Mouse (Mus musculus): ENCODE data around the gene Sestd1. TPM values are rescaled to one million over a fixed set of nuclear protein-coding genes. Genes with fewer than 3 reads are reported as not detected.
A peak's percentile ranks its signal among the peaks of the same experiment; 100 is the strongest.

Sestd1 gene
- polyA plus RNA-seq, 1 experiment = 2.7 TPM

GRCm38 (mm10) chr2:77249771-77250681, 30.4 kb downstream of the Sestd1 start:
- TF ChIP-seq POLR2A (IDR thresholded peaks at IDR 0.05; ENCODE audit: borderline replicate concordance, control insufficient read depth, low read depth, low read length) (no peak), CTCF (IDR thresholded peaks at IDR 0.05; ENCODE audit: control insufficient read depth, insufficient read depth, low read length) (peak; percentile 52)
- Histone ChIP-seq H3K27ac (ENCODE audit: control insufficient read depth, insufficient read depth, low read depth, low read length, poor library complexity) (no peak overlapping the region), H3K4me3 (replicated peaks; ENCODE audit: control insufficient read depth, low read depth, low read length) (no peak overlapping the region), H3K4me1 (ENCODE audit: control insufficient read depth, insufficient read depth, low read length) (no peaks in the 10 kb centered on the region)
- 50% methylated on average over 8 of the region's 8 CpGs for WGBS

DNA sequence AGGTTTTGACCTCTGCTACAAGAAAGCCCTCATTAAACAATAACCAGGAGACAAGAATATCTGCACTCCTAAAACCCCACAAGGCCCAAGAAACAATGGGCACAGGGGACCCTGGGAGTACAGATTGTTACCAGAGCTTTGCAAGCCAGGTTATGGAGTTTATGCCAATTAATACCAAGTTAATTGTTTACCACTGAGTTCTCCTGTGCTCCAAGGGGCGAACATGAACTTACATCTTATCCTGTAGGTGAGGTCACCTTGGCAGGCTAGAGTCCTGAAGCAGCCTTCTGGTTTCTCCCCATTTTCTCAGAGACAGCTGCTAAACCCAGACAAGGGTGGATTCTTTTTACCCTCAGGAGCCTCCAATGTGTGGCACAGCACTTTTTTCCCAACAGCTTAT, 32.0 kb downstream of the Sestd1 start:
- 67% methylated on average over 1 of the region's 1 CpGs for WGBS

DNA sequence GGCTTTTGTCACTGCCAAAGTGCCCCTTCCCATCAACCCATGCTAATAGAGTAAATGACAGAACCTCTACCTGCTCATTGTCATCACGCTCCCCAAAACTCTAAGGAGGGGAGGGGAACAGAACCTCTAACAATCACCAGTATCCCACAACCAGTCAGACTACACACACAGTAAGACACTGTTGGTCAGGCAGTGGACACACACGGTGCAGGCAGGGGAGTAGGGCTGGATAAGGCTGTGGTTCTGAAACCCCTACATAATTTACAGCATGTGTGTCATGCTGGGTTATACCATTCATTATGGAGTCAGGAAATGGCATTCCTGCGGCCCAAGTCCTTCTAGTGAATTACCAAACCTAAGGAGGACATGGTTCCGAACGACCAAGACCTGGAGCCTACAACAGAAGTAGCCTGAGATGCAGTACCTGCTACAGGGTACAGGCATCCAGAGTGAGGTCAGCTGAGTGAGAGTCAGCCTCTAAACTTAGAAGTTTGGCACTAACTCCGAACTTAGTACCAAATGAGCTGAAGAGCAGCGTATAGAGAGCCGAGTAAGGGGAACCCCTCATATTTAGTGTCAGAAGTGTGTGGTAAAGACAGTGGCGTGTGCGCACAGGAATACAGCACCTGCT, 33.1 kb downstream of the Sestd1 start:
- no peak overlapping the region for H3K27ac ChIP-seq (ENCODE audit: control insufficient read depth, insufficient read depth, low read depth, low read length, poor library complexity)
- H3K4me3 ChIP-seq (replicated peaks; ENCODE audit: control insufficient read depth, low read depth, low read length) = no peak overlapping the region
- no peaks in the 10 kb centered on the region for H3K4me1 ChIP-seq (ENCODE audit: control insufficient read depth, insufficient read depth, low read length)
- 85% methylated on average over 10 of the region's 10 CpGs for WGBS
- TF ChIP-seq POLR2A (IDR thresholded peaks at IDR 0.05; ENCODE audit: borderline replicate concordance, control insufficient read depth, low read depth, low read length) (no peak), CTCF (IDR thresholded peaks at IDR 0.05; ENCODE audit: control insufficient read depth, insufficient read depth, low read length) (no peak)

More for the DNA sequence above, 32.0 kb downstream of the Sestd1 start:
- Histone ChIP-seq H3K4me3 (replicated peaks; ENCODE audit: control insufficient read depth, low read depth, low read length) (no peak overlapping the region), H3K27ac (ENCODE audit: control insufficient read depth, insufficient read depth, low read depth, low read length, poor library complexity) (no peak overlapping the region), H3K4me1 (ENCODE audit: control insufficient read depth, insufficient read depth, low read length) (no peaks in the 10 kb centered on the region)
- TF ChIP-seq CTCF (IDR thresholded peaks at IDR 0.05; ENCODE audit: control insufficient read depth, insufficient read depth, low read length) (no peak), POLR2A (IDR thresholded peaks at IDR 0.05; ENCODE audit: borderline replicate concordance, control insufficient read depth, low read depth, low read length) (no peak)

DNA sequence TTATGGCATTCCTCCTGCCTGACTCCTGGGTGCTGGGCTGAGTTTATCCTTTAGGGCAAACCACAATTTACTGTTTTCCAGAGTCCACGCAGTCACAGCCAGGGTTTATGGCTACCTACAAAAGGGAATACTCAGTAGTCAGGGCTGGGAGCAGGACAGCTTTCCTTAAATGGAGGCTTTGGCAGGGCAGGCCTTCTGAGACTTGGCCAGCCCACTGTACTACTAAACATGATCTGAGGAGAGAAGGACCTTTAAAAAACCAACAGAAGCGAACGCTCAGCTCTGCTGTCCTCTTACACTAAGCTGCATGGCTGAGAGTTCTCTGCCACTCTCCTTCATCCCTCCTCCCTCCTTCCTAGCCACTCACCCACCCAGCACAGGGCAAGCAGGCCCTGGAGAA, 34.6 kb downstream of the Sestd1 start:
- Histone ChIP-seq H3K4me1 (ENCODE audit: control insufficient read depth, insufficient read depth, low read length) (no peaks in the 10 kb centered on the region), H3K27ac (ENCODE audit: control insufficient read depth, insufficient read depth, low read depth, low read length, poor library complexity) (no peak overlapping the region), H3K4me3 (replicated peaks; ENCODE audit: control insufficient read depth, low read depth, low read length) (no peak overlapping the region)
- WGBS = 85% methylated on average over 3 of the region's 3 CpGs
- TF ChIP-seq CTCF (IDR thresholded peaks at IDR 0.05; ENCODE audit: control insufficient read depth, insufficient read depth, low read length) (no peak), POLR2A (IDR thresholded peaks at IDR 0.05; ENCODE audit: borderline replicate concordance, control insufficient read depth, low read depth, low read length) (no peak)

DNA sequence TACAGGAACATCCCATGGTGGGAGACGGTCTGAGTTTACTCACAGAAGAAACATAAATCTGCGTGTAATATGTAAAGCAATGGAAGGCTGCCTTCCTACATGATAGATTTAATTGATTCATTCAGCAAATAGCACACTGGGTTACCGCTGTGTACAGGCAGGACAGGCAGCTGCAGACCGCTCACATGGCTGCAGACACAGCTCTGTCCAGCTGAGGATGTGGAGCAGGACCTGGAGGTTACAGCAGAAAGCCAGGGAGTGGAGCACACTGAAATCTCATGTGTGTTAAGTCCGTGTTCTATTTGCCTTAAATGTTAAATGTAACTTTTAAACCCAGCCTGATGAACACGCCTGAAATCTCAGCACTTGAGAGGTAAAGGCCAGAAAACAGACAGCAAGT, 38.1 kb downstream of the Sestd1 start:
- no peak for TF ChIP-seq CTCF (IDR thresholded peaks at IDR 0.05; ENCODE audit: control insufficient read depth, insufficient read depth, low read length)
- no peak for TF ChIP-seq POLR2A (IDR thresholded peaks at IDR 0.05; ENCODE audit: borderline replicate concordance, control insufficient read depth, low read depth, low read length)
- no peak overlapping the region for H3K27ac ChIP-seq (ENCODE audit: control insufficient read depth, insufficient read depth, low read depth, low read length, poor library complexity)
- no peak overlapping the region for H3K4me3 ChIP-seq (replicated peaks; ENCODE audit: control insufficient read depth, low read depth, low read length)
- H3K4me1 ChIP-seq (ENCODE audit: control insufficient read depth, insufficient read depth, low read length) = no peaks in the 10 kb centered on the region; the same call in 1 of the 2 replicates
- WGBS = 87% methylated on average over 6 of the region's 6 CpGs

DNA sequence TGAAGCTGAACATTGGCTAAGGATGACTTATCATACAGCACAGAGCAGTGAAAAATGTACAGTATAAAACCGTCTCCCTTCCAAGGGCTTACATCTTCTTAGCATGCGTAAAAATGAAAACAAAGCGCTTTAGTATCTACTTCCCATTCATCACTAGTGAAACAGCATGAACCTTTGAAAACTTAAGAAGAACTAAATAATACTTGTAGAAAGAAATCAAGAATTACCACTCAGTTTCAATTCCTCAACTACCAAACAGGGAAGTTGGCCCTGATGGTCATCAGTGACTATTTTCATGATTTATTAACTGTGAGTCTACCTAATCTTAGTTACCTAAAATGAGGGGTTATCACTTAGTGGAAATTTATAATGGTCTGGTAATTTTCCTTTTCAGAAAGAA, 41.8 kb downstream of the Sestd1 start:
- no peak for TF ChIP-seq POLR2A (IDR thresholded peaks at IDR 0.05; ENCODE audit: borderline replicate concordance, control insufficient read depth, low read depth, low read length)
- TF ChIP-seq CTCF (IDR thresholded peaks at IDR 0.05; ENCODE audit: control insufficient read depth, insufficient read depth, low read length) = no peak
- H3K4me3 ChIP-seq (replicated peaks; ENCODE audit: control insufficient read depth, low read depth, low read length) = no peak overlapping the region
- no peak overlapping the region for H3K27ac ChIP-seq (ENCODE audit: control insufficient read depth, insufficient read depth, low read depth, low read length, poor library complexity)
- H3K4me1 ChIP-seq (ENCODE audit: control insufficient read depth, insufficient read depth, low read length) = no peaks in the 10 kb centered on the region; the same call in 1 of the 2 replicates
- whole genome bisulfite sequencing = 62% methylated on average over 3 of the region's 3 CpGs

DNA sequence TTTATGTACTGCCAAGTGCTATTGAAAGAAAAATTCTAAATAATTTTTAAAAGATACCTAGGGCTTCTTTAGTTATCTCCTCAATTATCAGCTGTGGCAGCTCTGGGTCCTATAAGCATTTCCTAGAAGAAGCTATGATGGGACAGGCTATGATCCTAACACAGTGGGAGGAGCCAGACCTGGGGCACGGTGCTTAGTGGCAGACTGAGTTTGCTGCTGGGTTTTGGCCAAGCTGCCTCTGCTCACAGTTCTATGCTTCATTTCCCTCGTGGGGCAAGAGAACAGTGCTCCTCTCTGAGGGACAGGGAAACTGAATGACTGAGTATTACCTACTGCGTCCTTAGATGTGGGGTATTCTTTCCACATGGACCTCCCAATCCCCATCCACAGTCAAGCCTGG, 42.3 kb downstream of the Sestd1 start:
- Histone ChIP-seq H3K27ac (ENCODE audit: control insufficient read depth, insufficient read depth, low read depth, low read length, poor library complexity) (no peak overlapping the region), H3K4me3 (replicated peaks; ENCODE audit: control insufficient read depth, low read depth, low read length) (no peak overlapping the region), H3K4me1 (ENCODE audit: control insufficient read depth, insufficient read depth, low read length) (no peaks in the 10 kb centered on the region; the same call in 1 of the 2 replicates)
- TF ChIP-seq CTCF (IDR thresholded peaks at IDR 0.05; ENCODE audit: control insufficient read depth, insufficient read depth, low read length) (no peak), POLR2A (IDR thresholded peaks at IDR 0.05; ENCODE audit: borderline replicate concordance, control insufficient read depth, low read depth, low read length) (no peak)
- WGBS = 31% methylated on average over 3 of the region's 3 CpGs

DNA sequence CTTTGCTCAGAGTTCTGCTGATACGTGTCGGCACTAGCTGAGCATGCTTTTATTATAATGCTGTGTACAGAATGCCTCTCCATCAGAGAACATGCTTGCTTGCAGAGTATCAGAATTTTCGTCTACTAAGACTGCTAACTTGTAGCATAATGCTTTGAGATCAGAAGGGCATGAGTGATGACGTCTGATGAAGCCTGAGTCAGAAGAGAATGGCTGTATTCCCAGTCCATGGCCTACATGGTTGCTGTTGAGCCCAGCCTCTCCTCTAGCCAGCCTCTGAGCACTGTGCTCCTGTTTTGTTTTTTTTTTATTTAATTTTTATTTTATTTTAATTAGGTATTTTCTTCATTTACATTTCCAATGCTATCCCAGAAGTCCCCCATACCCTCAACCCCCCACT, 43.5 kb downstream of the Sestd1 start:
- Histone ChIP-seq H3K27ac (ENCODE audit: control insufficient read depth, insufficient read depth, low read depth, low read length, poor library complexity) (no peak overlapping the region), H3K4me3 (replicated peaks; ENCODE audit: control insufficient read depth, low read depth, low read length) (no peak overlapping the region), H3K4me1 (ENCODE audit: control insufficient read depth, insufficient read depth, low read length) (no peaks in the 10 kb centered on the region; the same call in 1 of the 2 replicates)
- TF ChIP-seq CTCF (IDR thresholded peaks at IDR 0.05; ENCODE audit: control insufficient read depth, insufficient read depth, low read length) = no peak
- no peak for TF ChIP-seq POLR2A (IDR thresholded peaks at IDR 0.05; ENCODE audit: borderline replicate concordance, control insufficient read depth, low read depth, low read length)
- 78% methylated on average over 4 of the region's 4 CpGs for WGBS
